Mouse (Mus musculus) brain, embryonic 14.5 days (tissue): Measurements from ENCODE around the gene Des. TPM values are rescaled to one million over a fixed set of nuclear protein-coding genes. Genes with fewer than 3 reads are reported as not detected.

Source experiments
- DNase-seq: peaks from one replicate; pipeline ENCODE4 v3.0.0-alpha.2; 2011; ENCODE audit warnings: low read depth
- CTCF ChIP-seq: fragments of 200-500 bp; IDR thresholded peaks from 2 replicates; pipeline ENCODE4 v1.5.1; 2012; ENCODE audit warnings: inconsistent platforms, mild to moderate bottlenecking, moderate library complexity, borderline replicate concordance; ENCODE audit not compliant: insufficient read depth, insufficient read length; ENCODE audit errors: extremely low read depth
- POLR2A ChIP-seq: fragments of 200-500 bp; IDR thresholded peaks from 2 replicates; pipeline ENCODE4 v1.6.1; 2012; ENCODE audit warnings: mild to moderate bottlenecking, inconsistent platforms, borderline replicate concordance; ENCODE audit not compliant: poor library complexity, insufficient read depth, insufficient read length, severe bottlenecking; ENCODE audit errors: extremely low read depth
- polyA plus RNA-seq: library from polyadenylated mRNA; depleted of rRNA; stranded (reverse); fragments of >200 nt; gene quantifications from 2 replicates; pipeline ENCODE4 v1.2.3, GENCODE M21; 2012; rRNA removed

Des gene
- 1.0 and 1.4 TPM in 2 replicates for polyA plus RNA-seq

DNA sequence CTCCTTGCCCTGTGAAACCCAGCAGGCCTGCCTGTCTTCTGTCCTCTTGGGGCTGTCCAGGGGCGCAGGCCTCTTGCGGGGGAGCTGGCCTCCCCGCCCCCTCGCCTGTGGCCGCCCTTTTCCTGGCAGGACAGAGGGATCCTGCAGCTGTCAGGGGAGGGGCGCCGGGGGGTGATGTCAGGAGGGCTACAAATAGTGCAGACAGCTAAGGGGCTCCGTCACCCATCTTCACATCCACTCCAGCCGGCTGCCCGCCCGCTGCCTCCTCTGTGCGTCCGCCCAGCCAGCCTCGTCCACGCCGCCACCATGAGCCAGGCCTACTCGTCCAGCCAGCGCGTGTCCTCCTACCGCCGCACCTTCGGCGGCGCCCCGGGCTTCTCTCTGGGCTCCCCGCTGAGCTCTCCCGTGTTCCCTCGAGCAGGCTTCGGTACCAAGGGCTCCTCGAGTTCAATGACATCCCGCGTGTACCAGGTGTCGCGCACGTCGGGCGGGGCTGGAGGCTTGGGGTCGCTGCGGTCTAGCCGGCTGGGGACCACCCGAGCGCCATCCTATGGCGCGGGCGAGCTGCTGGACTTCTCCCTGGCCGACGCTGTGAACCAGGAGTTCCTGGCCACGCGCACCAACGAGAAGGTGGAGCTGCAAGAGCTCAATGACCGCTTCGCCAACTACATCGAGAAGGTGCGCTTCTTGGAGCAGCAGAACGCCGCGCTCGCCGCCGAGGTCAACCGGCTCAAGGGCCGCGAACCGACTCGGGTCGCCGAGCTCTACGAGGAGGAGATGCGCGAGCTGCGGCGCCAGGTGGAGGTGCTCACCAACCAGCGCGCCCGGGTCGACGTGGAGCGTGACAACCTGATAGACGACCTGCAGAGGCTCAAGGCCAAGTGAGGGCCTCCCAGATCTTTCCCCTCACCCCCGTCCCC, at the start of gene Des:
Gene Des, plus strand, starts transcription at position 218 of the 920 bp plus-strand sequence.
- DNase-seq: no peak
- TF ChIP-seq POLR2A (no peak), CTCF (no peak)

DNA sequence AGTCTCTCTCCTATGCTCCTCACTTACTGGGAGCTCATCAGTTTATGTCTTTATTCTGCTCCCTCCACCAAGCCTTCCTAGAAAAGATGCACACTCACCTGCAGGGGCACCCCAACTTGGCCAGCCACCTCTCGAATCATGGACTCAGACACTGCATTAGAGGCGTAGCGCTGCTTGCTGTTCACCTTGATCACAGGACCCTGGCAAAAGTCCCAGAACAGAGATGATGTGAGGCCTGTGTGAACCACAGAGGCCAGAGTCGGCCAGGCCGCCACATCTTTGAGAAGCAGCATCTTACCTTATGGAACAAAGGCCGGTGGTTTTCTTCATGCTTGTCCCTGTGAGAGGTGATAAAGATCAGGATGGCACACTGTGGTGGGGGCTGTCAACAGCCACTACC, 48.4 kb upstream of the Des start:
- TF ChIP-seq CTCF (no peak), POLR2A (no peak)
- DNase-seq: no peak

DNA sequence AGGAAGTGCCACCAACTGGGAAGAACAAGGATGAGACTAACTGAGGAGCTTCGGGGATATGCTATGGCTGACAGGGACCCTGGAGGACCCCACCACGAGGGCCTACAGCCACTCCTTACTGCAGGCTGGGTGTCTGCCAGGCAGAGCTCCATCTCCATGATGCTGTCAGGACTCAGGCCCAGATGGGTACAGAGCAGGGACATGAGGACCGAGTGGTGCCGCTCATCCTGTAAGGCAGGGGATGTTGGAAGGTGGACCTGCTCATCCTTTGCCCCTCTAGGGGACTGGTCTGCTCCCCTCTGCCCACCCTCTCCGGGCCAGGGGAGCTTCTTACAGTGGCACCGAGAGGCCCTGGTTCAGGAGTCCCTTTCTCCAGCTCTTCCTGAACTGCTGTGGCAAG, 45.1 kb upstream of the Des start:
- no peak for TF ChIP-seq POLR2A
- no peak for TF ChIP-seq CTCF
- no peak for DNase-seq

DNA sequence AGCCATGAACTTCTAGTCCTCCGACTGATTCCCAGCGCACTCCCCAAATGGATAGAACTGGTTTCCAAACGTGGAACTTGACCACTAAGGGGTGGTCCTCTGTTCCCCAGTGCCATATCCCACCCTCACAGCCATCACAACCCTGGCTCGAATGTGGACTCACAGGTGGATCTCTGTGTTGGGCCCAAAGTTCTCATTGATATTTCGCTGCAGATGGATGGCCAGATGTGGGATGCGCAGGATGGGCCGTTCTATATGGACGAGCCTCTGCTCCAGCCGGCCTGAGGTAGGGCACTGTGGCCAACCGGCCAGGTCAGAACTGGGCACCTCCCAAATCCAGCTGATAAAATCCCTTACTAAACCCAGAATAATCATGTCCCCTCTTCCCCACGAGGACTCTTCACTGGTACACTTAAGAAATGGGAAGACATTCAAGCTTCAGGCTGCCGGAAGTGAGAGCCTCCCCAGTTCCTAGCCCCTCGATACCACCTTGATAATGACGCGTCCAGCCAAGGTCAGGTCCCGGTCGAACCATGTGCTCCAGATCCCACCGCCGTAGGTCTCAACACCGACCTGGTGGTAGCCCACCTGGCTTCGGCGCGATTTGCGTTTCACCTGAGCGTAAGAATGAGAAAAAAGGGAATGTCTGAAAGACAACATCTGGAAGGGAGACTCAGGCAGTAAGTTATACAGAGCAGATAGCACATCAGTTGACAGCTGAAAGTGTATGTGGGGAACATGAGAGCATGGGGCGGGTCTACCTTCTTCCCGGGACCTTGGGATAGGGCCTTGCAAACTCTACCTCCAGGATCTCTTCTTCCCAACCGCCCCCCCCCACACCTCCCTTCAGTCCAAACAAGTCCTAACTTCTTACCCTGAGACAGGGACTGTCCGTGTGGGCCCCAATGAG, 44.4 kb upstream of the Des start:
- no peak for TF ChIP-seq CTCF
- TF ChIP-seq POLR2A: no peak

DNA sequence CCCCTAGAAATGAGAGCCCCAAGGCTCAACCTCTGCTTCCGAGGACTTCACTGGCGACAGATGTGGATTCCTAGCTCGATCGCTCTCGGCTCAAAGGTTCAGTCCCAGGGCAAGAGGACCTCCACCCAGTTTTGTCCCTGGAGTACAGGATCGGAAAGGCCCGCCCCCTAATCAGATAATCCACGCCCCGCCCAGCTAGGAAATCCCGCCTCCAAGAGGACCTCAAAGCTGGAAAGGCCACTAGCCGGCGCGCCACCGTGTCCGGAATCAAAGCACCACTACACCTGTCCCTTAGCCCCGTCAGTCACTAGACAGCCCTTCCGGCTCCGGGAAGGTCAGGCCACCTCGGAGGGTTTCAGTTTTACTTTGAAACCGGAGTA, 43.3 kb upstream of the Des start:
- TF ChIP-seq CTCF: 0 out of 2 replicates have a peak, but pooled peaks have one; percentile 8
- TF ChIP-seq POLR2A: no peak

More for the DNA sequence above, 44.4 kb upstream of the Des start:
- no peak for DNase-seq

DNA sequence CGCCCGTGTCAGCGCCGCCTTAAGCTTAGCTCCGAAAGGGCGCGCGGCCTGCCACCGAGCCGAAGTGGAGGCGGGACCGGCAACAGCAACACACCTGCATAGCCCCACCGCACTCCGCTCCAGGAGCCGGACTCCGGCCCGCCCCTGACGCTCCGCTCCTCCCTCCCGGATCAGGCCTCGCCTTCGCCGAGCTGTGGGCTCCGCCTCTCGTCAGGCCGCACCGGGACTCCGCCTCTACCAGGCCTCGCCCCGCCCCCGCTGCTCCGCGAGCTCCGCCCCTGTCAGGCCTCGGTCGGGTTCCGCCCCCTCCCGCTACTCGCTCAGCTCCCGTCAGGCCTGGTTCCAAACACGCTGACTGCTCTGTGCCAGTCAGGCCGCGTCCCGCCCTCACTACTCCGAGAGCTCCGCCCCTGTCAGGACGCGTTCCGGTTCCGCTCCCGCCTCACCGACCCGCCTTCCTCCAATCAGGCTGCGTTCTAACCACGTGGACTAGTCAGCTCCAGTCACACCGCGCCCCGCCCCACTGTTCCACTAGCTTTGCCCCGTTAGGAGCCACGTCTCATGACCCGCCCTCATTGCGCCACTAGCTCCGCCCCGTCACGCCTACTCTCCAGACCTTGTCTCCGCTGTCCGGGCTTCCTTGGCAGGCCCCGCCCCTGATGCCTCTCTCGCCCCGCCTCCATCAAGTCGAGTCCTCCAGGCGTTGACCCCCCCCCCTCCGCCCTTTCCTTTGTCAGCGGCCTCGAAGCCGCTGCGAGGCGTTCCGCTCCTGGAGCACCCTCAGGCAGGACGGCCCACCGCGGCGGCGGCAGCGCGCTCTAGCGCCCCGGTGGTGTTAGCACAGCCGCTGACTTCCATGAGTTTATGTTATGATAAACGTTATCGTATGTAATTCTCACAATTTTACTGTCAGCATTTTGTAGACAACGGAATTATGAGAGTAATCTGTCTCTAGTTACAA, 42.6 kb upstream of the Des start, which contains the start of gene Dnpep:
Gene Dnpep, minus strand, starts transcription at position 750 of the 961 bp plus-strand sequence.
- DNase-seq: peak; percentile 100
- TF ChIP-seq POLR2A: peak; percentile 59
- peak; percentile 77 for TF ChIP-seq CTCF

More for the DNA sequence above, 43.3 kb upstream of the Des start:
- DNase-seq: peak; percentile 88

DNA sequence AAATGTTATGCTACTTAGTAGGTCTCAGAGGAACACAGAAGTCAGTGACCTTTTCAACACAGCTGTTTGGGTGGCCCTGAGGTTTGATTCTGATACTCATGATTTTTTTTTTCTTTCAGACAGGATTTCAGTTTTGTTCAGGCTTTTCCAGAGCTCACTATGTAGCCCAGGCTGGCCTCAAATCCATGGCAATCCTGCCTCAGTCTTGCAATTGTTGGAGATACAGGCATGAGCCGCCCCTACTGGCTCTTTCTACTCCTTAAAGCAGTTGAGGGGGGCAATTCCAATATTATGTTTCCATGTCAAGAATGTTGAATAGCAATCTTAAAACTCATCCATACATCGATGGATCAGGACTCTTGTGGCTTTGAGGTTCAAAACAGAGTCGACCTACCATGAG, 41.8 kb upstream of the Des start:
- no peak for DNase-seq
- TF ChIP-seq CTCF (no peak), POLR2A (no peak)

DNA sequence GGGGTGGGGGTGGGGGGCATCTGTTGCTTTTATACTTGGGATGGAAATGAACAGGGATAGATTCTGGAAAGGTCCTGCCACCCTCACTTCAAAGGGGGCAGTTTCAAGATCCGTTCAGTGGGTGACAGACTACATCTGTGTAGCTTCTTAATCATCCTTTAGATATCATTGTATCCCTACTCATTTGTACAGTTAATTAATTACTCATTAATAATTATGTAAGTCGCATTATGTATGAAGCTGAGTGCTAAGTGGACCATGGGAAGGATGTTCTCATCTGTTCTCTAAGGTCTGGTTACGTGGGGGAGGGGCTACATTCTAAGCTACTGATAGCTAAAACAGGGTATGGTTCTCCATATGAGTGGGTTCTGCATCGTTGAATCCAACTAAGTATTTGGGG, 41.4 kb upstream of the Des start:
- DNase-seq: no peak
- no peak for TF ChIP-seq CTCF

DNA sequence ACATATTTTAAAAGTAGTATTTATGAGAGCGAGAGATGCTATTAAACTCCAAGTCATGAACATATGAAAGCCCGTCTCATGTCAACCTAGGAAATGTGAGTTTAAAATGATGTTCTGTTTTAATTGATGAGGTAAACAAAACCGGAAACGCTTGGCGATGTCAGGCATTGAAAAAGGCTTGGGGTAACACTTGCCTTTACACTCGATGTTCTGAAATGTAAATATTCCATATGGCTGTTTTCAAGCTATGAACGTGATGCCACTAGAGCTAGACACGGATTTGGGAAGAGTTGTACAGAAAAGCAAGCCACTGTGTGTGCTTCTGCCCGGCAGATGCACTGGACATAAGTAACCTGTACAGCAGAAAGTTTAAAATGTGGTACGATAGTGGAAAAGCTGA, 41.0 kb upstream of the Des start:
- TF ChIP-seq CTCF (no peak), POLR2A (no peak)
- no peak for DNase-seq

DNA sequence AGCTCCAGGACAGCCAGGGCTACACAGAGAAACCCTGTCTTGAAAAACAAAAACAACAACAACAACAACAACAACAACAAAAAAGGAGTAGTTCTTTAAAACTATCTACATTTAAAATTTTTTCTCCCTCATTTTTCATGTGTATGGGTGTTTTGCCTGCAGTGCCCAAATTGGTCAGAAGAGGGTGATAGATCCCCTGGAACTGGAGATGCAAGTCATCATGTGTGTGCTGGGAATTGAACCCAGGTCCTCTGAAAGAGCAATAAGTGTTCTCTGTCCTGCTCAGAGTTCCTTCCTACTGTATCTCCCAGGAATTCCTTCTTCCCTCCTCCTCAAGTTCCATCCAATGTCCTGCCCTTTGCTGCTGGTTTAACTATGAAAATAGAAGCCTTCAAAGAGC, 32.7 kb upstream of the Des start:
- TF ChIP-seq POLR2A (no peak), CTCF (no peak)
- DNase-seq: no peak

DNA sequence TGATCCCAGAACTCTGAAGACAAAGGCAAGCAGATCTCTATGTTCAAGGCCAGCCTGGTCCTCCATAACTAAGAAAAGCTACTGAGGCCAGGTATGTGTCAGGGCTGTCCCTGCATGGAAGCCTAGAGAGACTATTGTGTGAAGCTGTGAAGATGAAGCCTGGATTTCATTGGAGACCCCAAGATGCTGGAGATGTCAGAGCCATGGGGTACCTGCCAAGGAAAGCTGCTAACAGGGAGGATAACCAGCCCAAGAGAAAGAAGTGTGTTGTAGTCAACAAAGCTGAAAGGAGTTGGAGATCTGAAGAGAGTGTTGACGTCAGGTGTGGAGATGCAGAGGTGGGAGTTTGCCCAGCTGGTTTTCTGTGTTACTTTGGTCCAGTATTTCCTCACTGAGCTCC, 28.9 kb upstream of the Des start:
- TF ChIP-seq CTCF (no peak), POLR2A (no peak)
- DNase-seq: no peak

DNA sequence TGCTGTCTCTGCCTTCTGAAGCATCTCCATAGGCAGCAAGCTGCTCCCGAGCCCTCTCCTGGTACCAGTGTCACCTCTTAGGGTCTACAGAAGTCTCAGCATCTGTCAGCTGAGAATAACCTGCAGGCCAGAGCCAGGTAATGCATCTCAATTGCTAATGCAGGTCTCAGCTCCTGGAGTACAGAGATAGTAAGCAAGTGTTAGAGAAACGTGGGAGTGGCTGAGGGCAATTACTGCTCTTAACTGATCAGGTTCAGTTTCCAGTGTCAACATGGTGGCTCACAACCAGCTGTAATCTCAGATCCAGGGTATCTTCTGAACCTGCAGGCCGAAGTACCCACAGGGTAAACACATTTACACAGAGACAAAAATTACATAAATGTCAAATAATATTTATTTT, 23.7 kb upstream of the Des start:
- TF ChIP-seq POLR2A: no peak
- DNase-seq: no peak

DNA sequence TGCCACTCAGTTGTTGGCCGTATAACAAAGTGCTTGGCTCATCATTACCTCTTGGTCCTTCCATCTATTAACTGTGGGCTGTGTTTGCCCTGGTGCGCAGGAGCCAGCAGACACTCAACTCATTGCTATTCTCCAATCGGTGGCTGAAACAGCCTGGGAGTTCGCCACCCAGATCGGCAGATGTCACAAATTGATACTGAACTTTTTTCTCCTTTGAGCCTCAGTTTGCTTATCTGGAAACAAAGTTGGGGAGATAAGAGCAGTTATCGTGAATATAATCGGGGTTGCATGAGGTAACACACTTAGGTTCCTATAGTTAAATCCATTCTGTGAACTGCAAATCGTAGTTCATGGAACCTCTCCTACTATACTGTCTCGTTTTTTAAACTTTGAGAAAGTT, 23.0 kb upstream of the Des start:
- no peak for DNase-seq
- no peak for TF ChIP-seq POLR2A
- no peak for TF ChIP-seq CTCF
